Mouse (Mus musculus) frontal cortex, postnatal 14 days (tissue): ENCODE results near the gene Plin5.
"Not testable (repeated sequence)": the region's sequence is repeated elsewhere in the genome, so short reads cannot be mapped to it uniquely, and the experiment has no call there.

Source experiments
- DNase-seq, 2 experiments: peaks; one replicate each; pipeline ENCODE4 v3.0.0; 2022; ENCODE audit warnings: low spot score in 2 of 2

The Plin5 gene

DNA sequence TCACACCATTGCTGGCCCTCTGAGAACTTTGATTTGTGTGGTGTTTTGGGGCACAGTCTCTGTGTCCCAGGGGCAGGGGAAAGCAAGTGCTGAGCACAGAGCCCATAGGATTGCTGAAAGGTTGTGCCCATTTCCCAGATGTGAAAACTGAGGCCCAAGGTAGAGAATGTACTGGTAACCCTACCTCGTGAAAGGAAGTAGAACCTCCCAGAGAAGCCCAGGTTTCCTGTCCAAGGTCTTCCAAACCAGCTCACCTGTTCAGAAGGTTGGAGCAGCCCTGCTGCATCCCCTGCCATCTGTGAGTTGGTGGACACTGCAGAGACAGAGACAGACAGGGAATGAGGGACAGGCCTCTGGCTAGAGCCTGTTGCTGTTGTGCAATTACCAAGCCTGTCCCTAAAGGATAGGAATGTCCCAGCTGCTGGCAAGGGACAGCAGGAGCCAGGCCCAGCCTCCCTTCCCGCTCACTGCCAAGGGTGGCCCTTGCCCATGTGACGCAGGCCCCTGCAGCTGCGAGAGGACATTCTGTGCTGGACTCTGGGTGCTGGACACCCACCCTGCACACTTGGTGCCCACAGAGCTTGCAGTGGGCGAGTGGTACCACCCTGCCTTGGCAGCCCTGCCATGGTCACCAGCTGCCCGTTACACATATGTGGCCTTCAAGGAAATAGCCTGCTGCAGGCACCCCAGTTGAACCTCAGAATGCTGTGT lies 8.9 kb downstream of the Plin5 start:
- DNase-seq, result no peak

DNA sequence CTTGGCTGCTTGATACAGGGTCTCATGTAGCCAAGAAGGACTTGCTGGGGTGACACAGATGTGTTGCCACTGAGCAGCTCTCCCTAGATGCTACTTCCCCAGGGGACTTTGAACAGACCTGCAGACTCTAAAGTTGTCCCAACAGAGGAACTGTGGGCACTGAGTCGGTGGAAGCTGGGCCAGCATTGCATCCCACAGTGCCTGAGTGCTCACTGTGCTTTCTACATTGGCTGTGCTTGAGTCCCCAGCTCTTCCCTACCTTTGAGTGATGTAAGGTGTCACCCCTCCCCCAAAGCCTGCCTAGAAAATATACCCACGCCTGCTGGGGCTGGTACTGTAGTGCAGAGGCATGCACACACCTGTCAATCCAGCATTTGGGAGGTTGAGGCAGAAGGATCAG lies 9.7 kb downstream of the Plin5 start:
- DNase-seq, result no peak

DNA sequence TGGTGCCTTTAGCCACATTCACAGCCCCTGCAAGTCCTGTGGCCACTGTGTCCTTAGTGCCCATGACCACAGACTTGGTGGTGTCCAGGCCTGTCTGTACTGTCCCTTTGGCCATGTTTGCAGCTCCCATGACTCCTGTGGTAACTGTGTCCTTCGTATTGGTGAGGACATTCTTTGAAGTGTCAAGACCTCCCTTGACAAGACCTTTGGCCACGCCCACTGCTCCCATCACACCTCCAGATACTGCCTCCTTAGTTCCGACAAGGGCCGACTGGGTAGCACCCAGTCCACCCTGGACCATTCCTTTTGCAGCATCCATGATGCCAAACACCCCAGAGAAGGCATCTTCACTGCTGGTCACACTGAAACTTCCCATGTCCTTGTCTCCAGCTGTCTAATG lies 10.4 kb downstream of the Plin5 start:
- no peak for DNase-seq

DNA sequence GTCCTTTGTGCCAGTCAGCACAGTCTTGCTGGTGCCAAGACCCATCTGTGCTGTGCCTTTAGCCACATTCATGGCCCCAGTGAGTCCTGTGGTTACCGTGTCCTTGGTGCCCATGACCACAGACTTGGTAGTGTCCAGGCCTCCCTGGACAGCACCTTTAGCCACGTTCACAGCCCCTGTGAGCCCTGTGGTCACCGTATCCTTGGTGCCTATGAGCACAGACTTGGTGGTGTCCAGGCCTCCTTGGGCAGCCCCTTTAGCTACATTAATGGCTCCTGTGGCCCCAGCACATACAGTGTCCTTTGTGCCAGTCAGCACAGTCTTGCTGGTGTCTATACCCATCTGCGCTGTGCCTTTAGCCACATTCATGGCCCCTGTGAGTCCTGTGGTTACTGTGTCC lies 11.0 kb downstream of the Plin5 start:
- DNase-seq, result not testable (repeated sequence)

DNA sequence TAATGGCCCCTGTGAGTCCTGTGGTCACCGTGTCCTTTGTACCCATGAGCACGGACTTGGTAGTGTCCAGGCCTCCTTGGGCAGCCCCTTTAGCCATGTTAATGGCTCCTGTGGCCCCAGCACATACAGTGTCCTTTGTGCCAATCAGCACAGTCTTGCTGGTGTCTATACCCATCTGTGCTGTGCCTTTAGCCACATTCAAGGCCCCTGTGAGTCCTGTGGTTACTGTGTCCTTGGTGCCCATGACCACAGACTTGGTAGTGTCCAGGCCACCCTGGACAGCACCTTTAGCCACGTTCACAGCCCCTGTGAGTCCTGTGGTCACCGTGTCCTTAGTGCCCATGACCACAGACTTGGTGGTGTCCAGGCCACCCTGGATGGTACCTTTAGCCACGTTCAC lies 12.6 kb downstream of the Plin5 start:
- not testable (repeated sequence) for DNase-seq

DNA sequence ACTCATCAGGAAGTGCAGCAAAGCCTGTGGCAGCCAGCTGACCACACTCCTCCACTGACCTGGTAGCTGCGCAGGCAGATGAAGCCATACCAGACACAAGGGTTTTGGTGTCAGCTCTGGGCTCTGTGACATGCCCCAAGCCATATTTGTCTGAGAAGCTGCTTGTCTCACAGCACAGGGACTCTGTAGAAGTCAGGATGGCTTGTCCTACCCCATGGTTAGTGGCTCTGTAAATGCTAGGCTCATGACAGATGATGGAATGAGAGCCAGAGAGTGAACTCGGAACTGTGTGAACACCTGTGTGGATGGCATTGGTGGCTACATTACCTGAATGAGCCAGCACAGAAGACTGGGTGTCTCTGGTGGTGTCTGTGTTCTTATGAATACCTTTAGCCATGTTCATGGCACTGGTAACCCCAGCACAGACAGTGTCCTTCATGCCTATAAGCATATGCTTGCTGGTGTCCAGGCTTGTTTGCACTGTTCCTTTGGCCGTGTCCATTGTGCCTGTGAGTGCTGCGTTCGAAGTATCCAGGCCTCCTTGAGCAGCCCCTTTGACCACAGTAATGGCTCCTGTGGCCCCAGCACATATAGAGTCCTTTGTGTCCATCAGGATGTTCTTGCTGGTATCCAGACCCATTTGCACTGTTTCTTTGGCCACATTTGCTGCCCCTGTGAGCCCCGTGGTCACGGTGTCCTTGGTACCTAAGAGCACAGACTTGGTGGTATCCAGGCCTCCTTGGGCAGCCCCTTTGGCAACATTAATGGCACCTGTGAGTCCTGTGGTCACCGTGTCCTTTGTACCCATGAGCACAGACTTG lies 13.7 kb downstream of the Plin5 start:
- DNase-seq, result no peak

DNA sequence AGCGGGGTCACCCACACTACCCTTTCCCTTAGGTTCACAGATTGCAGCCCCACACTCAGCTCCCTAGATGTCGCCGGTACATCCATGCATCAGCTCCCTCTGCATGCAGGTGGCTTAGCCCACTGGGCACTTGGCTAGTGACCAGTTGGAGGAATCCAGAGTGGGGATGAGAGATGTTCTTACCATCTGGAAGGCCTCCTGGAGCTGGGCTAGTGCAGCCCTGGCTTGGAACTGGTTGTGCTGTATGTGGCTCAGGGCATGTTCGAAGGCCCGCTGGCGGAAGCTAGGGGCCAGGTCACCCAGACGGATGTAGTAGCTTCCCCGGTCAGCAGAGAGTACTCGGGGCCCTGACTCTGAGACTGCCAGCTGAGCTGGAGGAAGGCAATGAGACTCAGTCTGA lies 14.5 kb downstream of the Plin5 start:
- DNase-seq, result no peak

DNA sequence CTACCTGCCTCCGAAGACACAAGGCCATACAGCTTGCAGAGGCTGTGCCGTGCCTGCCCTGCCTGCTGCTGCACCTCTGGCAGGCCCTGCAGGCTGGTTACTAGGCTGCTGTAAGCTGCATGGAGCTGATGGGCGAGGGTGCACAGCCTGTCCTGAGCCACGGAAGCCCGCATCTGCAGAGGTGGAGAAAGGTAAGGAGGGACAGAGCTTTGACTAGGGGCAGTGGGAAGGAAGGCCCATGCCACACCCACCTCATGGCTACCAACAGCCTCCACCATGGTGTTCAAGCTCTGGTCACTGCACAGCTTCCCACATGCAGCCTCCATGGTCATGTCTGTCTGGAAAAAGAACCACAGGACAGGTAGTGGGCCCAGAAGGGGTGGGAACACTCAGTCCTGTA lies 15.2 kb downstream of the Plin5 start:
- DNase-seq, result no peak

DNA sequence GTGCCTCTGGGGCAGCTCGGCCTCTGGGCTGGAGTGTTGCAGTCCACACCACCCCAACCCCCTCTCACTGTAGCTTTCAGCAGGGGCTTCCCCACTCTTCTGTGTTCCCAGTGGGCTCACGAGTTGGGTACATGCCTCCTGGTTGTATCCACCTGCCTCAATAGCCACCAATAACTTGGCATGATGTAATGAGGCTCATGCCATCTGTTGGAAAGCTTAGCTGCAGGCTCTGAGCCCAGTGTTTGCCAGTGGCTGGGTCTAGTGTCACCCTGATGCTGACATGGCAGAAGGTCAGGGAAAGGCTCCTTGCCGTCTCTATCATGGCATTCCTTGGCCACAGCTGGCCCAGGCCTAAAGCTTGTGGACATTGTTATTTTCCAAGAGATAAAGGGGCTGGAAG lies 16.6 kb downstream of the Plin5 start:
- no peak for DNase-seq

DNA sequence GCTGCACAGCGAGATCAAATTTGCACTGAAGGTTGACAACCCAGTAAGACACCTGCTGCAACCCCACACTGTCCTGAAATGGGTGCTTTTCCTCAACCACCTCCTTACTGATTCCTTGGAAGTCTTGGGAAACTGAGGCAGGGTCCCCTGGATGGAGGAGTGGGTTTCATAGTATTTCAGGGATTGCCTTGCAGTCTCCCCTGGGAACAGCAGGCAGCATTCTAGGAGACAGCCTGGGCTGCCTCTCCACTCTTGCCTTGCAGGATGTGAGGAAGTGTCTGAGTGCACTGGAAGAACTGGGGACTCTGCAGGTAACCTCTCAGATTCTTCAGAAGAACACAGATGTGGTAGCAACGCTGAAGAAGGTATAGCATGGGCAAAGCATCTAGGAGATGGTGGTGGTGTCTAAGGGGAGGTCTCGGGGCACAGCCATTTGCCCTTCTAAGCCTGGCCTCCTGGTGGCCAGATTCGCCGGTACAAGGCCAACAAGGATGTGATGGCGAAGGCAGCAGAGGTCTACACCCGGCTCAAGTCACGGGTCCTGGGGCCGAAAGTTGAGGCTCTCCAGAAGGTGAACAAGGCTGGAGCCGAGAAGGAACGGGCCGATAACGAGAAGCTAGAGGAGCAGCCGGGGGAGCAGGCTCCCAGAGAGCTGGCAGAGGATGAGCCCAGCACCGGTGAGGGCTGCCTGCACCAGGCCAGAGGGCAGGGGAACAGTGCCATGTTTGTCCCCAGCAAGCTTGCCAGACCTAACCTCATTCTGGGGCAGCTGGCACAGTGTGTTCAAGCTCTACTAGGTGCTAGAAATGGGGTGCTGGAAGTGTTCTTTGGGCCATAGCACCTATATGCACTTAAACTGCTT lies 18.5 kb downstream of the Plin5 start:
- no peak for DNase-seq

DNA sequence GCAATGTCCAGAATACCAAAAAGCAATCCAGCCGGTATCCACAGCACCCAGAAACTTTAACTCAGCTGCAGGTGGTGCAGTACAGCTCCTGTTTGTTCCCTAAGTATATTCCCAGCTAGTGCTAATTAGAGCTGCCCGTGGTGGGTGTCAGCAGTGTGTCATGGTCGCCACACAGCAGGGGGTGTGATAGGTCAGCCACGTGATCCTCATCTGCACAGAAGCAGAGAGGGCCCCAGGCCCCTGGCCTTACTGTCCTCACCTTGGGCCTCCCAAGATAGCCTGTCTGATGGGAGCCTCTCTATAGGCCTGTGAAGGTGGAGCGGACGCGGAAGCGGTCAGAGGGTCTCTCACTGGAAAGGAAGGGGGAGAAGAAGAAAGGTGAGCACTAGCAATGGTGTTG lies 19.2 kb downstream of the Plin5 start:
- DNase-seq, result no peak

DNA sequence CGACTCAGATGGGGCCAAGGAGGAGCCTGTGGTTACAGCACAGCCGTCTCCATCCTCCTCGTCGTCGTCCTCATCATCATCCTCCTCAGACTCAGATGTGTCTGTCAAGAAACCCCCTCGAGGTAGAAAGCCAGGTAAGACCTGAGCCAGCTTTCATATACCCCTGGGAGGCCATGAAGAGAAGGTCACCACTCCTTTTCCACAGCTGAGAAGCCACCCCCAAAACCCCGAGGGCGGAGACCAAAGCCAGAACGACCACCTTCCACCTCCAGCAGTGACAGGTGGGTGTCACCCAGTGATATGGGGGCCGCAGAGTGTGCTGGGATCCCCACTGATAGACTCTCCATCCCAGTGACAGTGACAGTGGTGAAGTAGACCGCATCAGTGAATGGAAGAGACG lies 20.5 kb downstream of the Plin5 start:
- DNase-seq, result no peak

DNA sequence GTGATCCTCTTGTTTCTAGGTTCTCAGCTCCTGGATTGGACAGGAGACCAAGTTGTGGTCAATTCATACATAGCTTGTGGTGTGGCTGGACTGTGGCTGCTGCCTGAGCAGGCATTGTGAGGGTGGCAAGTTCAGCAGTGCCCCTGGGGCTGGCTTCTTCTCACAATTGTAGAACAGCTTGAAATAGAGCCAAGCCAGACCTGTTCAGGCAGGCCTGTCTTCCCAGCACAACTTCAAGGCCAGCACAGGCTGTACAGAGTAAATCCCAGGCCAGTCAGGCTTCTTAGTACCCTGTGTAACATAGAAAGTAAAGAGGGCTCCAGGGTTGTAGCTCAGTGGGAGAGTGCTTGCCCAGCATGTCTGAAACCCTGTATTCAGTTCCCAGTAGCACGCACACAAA lies 24.6 kb downstream of the Plin5 start:
- no peak for DNase-seq

DNA sequence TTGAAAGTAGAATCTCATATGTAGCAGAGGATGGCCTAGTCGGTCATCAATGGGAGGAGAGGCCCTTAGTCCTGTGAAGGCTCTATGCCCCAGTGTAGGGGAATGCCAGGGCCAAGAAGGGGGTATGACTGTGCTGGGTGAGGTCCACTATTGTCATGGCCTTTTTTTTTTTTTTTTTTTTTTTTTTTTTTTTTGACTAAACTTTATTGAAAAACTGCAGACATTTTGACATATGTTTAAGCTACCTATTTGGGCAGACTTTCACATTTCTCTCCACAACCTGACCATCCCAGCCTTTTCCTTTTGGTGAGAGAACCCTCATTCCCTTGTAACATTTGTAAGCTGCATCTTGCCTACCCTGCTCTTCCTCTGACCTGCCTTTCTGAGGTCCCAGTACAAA lies 25.1 kb downstream of the Plin5 start:
- no peak for DNase-seq

DNA sequence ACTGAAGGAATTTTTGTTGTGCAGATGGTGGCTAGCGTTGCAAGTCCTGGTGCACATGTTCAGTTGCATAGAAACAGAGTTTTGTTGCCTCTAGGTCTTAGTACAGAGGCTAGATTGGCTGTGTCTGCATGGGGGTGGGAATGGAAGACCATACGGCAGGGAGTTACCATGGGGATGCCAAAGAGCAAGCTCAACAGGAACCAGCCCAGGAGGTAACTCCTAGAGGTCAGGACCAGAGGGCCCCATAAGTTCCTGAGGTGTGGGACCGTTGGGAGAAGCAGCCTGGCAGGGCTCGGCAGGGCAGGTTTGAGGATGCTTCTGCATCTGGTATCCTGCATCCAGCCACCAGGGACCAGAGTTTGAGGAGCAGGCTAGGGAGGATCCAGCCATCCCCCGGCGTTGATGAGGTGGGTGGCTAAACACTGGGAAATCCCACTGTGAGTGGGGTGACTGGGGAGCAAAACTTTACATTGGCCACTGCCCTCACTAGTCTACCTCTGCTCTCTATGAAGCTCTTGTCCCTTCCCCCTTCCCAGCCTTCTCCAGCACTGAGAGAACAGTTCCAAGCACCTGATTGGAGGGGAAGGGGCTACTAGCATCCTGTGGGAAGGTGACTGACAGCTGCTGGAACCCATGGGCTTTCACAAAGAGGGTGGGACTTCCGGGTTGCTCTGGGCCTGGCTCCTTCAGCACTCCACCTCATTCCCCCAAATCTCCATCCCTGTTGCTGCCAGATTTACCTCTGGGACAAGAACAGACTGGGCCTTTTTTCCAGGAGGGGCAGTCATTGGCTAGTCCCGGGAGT lies 36.4 kb downstream of the Plin5 start:
- peak; percentile 50 to 60 for DNase-seq

DNA sequence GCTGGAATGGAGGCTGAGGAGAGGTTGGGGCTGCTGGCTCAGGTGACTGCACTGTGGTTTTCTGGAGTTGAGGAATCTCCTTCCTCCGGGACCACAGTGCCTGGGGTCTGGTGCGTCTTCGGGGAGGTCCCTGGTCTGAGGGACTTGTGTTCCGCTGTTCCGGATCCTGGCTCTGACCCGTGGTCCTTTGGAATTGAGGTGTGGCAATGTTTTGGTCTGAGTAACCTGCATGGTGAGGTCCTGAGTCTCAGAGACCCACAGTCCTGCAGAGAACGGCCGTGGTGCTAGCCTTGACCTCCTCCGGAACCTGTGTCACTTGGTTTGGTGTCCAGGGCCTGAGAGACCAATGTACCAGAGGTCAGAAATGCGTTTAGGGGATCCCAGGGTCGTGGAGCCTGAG lies 37.5 kb downstream of the Plin5 start:
- DNase-seq, result no peak

DNA sequence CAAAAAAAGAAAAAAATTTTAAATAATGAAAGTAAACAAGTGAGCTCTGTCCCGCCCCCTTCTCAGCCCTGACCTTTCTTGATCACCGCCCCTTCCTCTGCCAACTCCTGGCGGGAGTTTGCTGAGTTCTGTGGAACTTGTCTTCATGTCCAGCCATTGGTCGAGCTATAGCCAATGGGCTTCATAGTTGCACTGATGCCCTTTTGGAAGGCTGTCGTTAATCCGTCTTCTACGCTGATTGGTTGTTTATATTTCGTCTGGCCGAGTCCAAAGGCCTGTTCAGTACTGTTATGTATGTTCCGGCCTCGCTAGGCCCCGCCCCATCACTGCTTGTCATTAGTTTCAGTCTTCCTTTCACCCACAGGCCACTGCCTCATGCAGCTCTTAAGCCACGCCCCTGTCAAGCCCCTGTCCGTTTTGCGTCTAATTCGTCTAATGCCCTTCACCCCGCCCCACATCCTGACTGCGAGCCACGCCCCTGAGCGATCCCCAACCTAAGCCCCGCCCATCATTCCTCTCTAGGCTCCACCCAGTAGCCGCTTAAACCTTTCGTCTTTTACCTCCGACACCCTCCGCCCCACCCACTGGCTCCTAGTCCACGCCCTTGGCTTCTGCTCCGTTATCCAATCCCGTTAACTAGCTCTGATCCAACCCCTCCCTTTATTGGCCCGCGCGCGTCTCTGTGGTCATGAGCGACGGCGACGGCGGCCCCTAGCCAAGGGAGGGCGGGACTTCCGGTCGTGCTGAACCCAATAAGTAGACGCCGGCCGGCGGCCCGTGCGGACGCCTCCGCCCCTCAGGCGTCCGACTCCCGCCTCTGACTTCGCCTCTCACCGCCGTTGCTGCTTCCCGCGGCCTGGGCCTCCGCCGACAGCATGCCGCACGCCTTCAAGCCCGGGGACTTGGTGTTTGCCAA lies 38.3 kb downstream of the Plin5 start, which contains the start of gene Hdgfl2:
Gene Hdgfl2, plus strand, starts transcription at position 755 of the 916 bp plus-strand sequence.
- DNase-seq, result peak; percentile 99 to 100

DNA sequence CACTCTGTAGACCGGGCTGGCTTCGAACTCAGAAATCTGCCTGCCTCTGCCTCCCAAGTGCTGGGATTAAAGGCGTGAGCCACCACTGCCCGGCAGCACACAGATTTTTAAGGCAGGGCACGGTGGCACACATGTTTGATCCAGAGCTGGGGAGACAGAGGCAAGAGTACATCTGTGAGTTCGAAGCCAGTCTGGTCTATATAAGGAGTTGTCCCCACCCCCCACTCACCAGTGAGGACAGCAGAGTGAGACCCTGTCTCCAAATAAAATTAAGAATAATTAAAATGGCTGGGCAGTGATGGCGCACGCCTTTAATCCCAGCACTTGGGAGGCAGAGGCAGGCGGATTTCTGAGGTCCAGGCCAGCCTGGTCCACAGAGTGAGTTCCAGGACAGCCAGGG lies 39.0 kb downstream of the Plin5 start:
- not testable (repeated sequence) for DNase-seq

DNA sequence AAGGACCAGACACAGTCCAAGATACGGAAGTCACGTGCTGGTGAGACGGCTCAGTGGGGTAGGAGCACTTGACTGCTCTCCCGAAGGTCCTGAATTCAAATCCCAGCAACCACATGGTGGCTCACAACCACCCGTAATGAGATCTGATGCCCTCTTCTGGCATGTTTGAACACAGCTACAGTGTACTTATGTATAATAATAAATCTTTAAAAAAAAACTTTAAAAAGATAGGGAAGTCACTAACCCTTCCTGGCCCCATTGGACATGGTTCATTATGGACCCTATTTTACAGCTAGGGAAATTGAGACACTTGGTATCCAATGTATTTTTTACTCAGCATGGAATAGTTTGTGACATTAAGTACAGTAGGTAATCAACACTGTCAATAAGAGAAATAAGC lies 39.9 kb downstream of the Plin5 start:
- no peak for DNase-seq

DNA sequence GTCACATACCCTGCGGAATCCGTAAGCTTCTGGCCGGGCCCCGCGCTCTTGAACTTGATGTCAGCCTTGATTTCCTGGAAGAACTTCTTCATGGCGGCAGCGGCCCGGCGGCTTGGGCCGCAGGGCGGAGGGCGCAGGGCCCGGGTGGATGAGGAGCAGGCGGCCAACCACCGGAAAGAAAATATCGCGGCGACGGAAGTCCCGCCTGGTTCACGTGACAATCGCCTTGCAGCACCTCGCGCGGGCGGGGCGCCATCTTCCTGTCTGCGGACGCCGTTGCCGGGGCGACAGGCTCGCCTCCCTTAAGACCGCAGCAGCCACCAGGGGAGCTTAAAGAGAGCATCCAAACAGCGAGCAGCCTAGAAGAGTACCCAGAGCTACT lies 42.6 kb downstream of the Plin5 start, which contains the start of gene Ubxn6:
Gene Ubxn6, minus strand, starts transcription at position 202 of the 382 bp plus-strand sequence.
- peak; percentile 95 to 97 for DNase-seq
